Mouse (Mus musculus) stomach, embryonic 16.5 days (tissue): ENCODE measurements around the gene Adamtsl1. TPM values are rescaled to one million over a fixed set of nuclear protein-coding genes. Genes with fewer than 3 reads are reported as not detected.

ENCODE experiments used
- ATAC-seq: fragments of 200-750 bp; cut with Nextera tagmentation; 2 replicates; pipeline ENCODE4 v1.8.0; 2017; ENCODE audit warnings: moderate number of reproducible peaks, moderate TSS enrichment; ENCODE audit not compliant: insufficient read depth, low FRiP score
- H3K27ac ChIP-seq: fragments of 300-500 bp; sonication (generic); 2 replicates; pipeline ENCODE4 v1.5.1; 2014; ENCODE audit warnings: low read length
- H3K27me3 ChIP-seq: fragments of 300-500 bp; sonication (generic); 2 replicates; pipeline ENCODE4 v1.6.1; 2014; ENCODE audit warnings: low read length, control low read depth, mixed read lengths; ENCODE audit not compliant: control insufficient read depth, insufficient read depth
- H3K36me3 ChIP-seq: fragments of 300-500 bp; sonication (generic); 2 replicates; pipeline ENCODE4 v1.6.1; 2014; ENCODE audit warnings: low read length; ENCODE audit not compliant: control insufficient read depth, insufficient read depth
- H3K4me1 ChIP-seq: fragments of 300-500 bp; sonication (generic); 2 replicates; pipeline ENCODE4 v1.6.1; 2014; ENCODE audit warnings: low read length, control low read depth, mixed read lengths; ENCODE audit not compliant: control insufficient read depth, insufficient read depth
- H3K4me2 ChIP-seq: fragments of 300-500 bp; sonication (generic); 2 replicates; pipeline ENCODE4 v1.6.1; 2014; ENCODE audit warnings: low read depth, low read length, mixed read lengths
- H3K4me3 ChIP-seq: fragments of 300-500 bp; sonication (generic); replicated peaks from 2 replicates; pipeline ENCODE4 v1.5.1; 2014; ENCODE audit warnings: mild to moderate bottlenecking, low read length
- H3K9ac ChIP-seq: fragments of 300-500 bp; sonication (generic); 2 replicates; pipeline ENCODE4 v1.6.1; 2014; ENCODE audit warnings: low read length
- H3K9me3 ChIP-seq: fragments of 300-500 bp; sonication (generic); replicated peaks from 2 replicates; pipeline ENCODE4 v1.6.1; 2016; ENCODE audit warnings: low read length, control low read depth; ENCODE audit not compliant: control insufficient read depth
- WGBS: fragments of 180-500 bp; shearing (Covaris S2); extraction: QIAGEN DNeasy Blood & Tissue Kit; methylation state at CpG from one replicate; pipeline ENCODE4 v1.1.7; 2014; 5-methylcytosine and 5-hydroxymethylcytosine counted together
- polyA plus RNA-seq: library from polyadenylated mRNA; unstranded; fragments of >200 nt; fragmentation: Nextera tagmentation; extraction: Ambion mirVana; gene quantifications from 2 replicates; pipeline ENCODE4 v1.2.1, GENCODE M21; 2015

Adamtsl1 gene
- polyA plus RNA-seq, 1 experiment from 2014 or later: 22.0 TPM

- no peak overlapping the region for H3K4me2 ChIP-seq
- no peak for ATAC-seq
- WGBS: 90% methylated on average over 5 of the region's 5 CpGs
Observed at GRCm38 (mm10) chr4:86464808-86465207, 950.8 kb downstream of the Adamtsl1 start.

More at GRCm38 (mm10) chr4:86464808-86465207, 950.8 kb downstream of the Adamtsl1 start:
- no peak overlapping the region for H3K27ac ChIP-seq
- H3K4me3 ChIP-seq: no peak overlapping the region
- H3K9ac ChIP-seq: no peak overlapping the region
- H3K4me1 ChIP-seq: no peaks in the 10 kb centered on the region
- no peaks in the 10 kb centered on the region for H3K27me3 ChIP-seq
- no peaks in the 10 kb centered on the region for H3K9me3 ChIP-seq
- no peaks in the 10 kb centered on the region for H3K36me3 ChIP-seq
